Mouse (Mus musculus): ENCODE data around the gene Rad23b.
"Not testable (repeated sequence)": the region's sequence is repeated elsewhere in the genome, so short reads cannot be mapped to it uniquely, and the experiment has no call there.

The Rad23b gene

GRCm38 (mm10) chr4:55349452-55350218, at the start of gene Rad23b:
Rad23b (plus strand) TSS chr4:55350043.
- DNase-seq (ENCODE audit: low spot score in 2 of 2), result peak; percentile 100

GRCm38 (mm10) chr4:55304121-55304520, 45.7 kb upstream of the Rad23b start:
- no peak for DNase-seq (ENCODE audit: low spot score in 2 of 2)

GRCm38 (mm10) chr4:55306636-55307035, 43.2 kb upstream of the Rad23b start:
- no peak for DNase-seq (ENCODE audit: low spot score in 2 of 2)

- DNase-seq (ENCODE audit: low spot score in 2 of 2), result no peak
Measured at GRCm38 (mm10) chr4:55316726-55317125, 33.1 kb upstream of the Rad23b start.

- DNase-seq (ENCODE audit: low spot score in 2 of 2), result not testable (repeated sequence)
Measured at GRCm38 (mm10) chr4:55318350-55318749, 31.5 kb upstream of the Rad23b start.

- no peak for DNase-seq (ENCODE audit: low spot score in 2 of 2)
Measured at GRCm38 (mm10) chr4:55325786-55326518, 23.9 kb upstream of the Rad23b start.

GRCm38 (mm10) chr4:55327508-55327907, 22.3 kb upstream of the Rad23b start:
- DNase-seq (ENCODE audit: low spot score in 2 of 2), result no peak

GRCm38 (mm10) chr4:55328471-55328870, 21.4 kb upstream of the Rad23b start:
- no peak for DNase-seq (ENCODE audit: low spot score in 2 of 2)

GRCm38 (mm10) chr4:55328928-55329327, 20.9 kb upstream of the Rad23b start:
- not testable (repeated sequence) for DNase-seq (ENCODE audit: low spot score in 2 of 2)

- DNase-seq (ENCODE audit: low spot score in 2 of 2), result no peak
Measured at GRCm38 (mm10) chr4:55329621-55330346, 20.1 kb upstream of the Rad23b start.

- DNase-seq (ENCODE audit: low spot score in 2 of 2), result no peak
Measured at GRCm38 (mm10) chr4:55335030-55335770, 14.6 kb upstream of the Rad23b start.

- no peak for DNase-seq (ENCODE audit: low spot score in 2 of 2)
Measured at GRCm38 (mm10) chr4:55338905-55339304, 10.9 kb upstream of the Rad23b start.

- no peak for DNase-seq (ENCODE audit: low spot score in 2 of 2)
Measured at GRCm38 (mm10) chr4:55339388-55339787, 10.5 kb upstream of the Rad23b start.

GRCm38 (mm10) chr4:55341797-55342196, 8.0 kb upstream of the Rad23b start:
- no peak for DNase-seq (ENCODE audit: low spot score in 2 of 2)

- peak in 1 of 2 experiments; percentile 16 for DNase-seq (ENCODE audit: low spot score in 2 of 2)
Measured at GRCm38 (mm10) chr4:55342602-55343001, 7.2 kb upstream of the Rad23b start.

- no peak for DNase-seq (ENCODE audit: low spot score in 2 of 2)
Measured at GRCm38 (mm10) chr4:55343287-55343686, 6.6 kb upstream of the Rad23b start.

GRCm38 (mm10) chr4:55348759-55349451, 938 bp upstream of the Rad23b start:
- no peak for DNase-seq (ENCODE audit: low spot score in 2 of 2)

GRCm38 (mm10) chr4:55350219-55350931, 532 bp downstream of the Rad23b start:
- peak; percentile 12 to 44 for DNase-seq (ENCODE audit: low spot score in 2 of 2)

- DNase-seq (ENCODE audit: low spot score in 2 of 2), result no peak
Measured at GRCm38 (mm10) chr4:55351037-55351436, 1.2 kb downstream of the Rad23b start.

- DNase-seq (ENCODE audit: low spot score in 2 of 2), result no peak
Measured at GRCm38 (mm10) chr4:55351860-55352259, 2.0 kb downstream of the Rad23b start.
